Mouse (Mus musculus) heart, adult 9 months (tissue): Measurements from ENCODE around the gene Phxr2.

Experiments
- DNase-seq, 2 experiments: peaks; one replicate each; pipeline ENCODE4 v3.0.0; 2022; ENCODE audit warnings: low spot score in 2 of 2

The Phxr2 gene

DNA sequence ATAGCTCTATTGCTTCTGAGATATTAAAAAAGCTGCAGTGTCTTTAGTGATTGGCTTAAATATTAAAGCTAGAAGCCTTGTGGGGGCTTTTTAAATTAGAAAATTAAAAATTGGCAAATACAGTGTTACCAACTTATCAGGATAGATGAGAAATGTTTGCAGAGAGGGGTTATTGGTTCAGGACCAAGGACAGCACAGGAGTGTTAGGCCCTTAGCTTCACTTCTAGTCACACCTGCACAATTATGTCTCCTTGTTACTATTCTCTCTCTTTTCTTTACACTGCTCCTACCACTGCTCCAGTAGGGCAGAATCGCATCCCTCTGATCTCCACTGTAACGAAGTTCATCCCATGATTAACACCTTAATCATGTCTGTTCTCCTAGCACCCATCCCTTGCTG lies 31.0 kb downstream of the Phxr2 start:
- no peak for DNase-seq

DNA sequence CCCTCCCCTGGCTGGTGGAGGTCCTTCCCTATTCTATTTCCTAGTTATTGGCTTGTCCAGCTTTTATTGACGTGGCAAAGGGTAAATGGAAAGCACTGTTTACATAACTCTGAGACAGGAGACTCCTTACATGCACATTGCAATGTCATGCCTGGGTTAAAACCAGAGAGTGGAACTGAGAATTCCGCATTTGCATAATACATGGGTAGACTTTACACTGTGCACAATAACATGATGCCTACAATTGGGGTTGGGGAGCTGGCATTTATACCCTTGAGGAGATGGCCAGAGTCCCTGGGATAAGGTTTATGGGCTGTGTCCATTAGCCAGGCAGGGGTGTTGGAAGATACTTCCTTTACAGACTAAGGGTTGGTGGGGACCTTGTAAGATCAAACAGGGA lies 32.8 kb downstream of the Phxr2 start:
- DNase-seq, result no peak

DNA sequence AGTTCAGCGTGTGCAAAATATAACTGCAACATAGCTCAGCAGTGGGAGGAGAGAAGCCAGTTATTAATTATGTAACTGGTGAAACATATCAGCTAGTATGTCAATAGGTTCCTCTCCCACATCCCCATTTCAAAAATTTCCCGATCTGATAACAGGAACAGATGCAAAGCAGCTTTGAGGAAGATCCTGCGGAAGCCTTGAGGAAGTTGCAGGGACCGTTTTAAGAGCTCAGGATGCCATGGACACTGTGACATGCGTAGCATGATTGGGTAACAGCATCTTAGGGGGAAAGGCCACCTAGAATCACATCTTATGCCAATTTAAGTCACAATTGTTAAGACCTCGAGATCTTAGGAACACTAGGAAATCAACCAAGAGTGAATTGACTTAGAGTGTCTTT lies 36.2 kb downstream of the Phxr2 start:
- DNase-seq, result no peak

DNA sequence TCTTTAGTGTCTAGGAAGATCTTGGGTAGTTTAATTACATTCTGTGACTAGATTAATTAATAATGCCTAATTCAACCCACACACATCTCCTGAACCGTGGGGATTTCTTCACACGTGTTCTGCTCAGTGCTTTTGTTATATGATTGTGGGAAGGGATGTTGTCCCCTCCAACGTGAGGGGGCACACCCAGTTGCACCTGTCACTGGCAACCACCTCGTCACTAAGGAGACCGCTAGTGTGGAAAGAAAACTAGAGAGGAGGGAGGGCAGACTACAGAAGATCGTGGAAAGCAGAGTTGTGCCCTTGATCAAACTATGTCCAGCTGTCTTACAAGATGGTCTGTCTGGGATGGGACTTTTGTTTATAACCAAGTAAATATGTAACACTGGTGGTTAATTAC lies 40.1 kb downstream of the Phxr2 start:
- no peak for DNase-seq

DNA sequence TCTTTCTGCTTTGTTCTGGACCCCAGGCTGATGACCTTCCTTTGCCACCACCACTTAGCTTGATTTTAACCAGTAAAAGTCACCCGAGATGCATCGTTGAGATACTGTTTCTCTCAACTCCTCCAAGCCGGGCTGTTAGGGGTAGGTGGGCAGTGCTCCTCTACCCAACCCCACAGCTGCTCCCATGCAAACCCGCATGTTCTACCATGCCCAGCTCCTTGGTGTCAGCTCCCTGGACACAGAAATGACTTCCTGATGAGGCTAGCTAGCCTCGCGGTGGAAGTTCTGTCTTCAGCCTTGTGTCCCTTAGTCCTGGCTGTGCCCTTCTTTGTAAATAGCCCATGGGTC lies 40.9 kb downstream of the Phxr2 start:
- DNase-seq, result no peak

DNA sequence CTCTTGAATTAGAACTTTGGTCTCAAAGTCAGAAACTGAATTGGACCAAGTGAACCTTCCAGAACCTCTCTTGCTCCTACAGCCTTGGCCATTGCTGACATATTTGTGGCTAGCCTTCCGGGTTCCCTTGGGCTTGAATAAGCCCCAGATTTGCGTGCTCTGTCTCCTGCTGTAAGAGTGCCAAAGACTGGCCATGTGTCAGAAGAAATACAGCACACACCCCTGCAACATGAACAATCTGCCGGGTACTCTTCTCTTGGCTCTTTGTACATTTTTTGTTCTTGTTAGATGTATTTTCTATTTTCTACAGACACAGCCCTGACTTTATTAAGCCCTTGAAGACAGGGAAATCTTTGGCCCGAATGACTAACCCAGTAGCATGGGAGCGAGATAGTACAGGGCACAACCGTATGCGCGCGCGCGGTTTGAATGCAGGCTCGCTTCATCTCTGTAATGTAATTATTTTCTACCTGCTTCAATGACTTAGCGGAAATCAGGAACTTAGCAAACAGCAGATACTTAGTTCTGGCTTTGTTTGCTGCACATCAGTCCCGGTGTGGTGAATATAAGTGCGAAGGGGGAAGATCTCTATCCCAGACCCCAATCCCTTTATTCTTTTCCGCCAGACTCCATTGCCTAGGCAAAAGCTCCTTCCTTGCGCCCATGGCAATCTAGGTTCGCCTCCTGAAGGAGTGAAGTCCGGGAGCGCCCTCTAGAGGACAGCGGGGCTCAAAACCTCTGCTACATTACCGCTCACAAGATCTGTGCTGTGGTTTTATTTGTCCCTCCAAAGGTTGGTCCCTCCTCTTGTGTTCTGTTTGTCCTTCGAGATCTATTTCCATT lies 41.5 kb downstream of the Phxr2 start:
- DNase-seq, result peak; percentile 43 to 71

DNA sequence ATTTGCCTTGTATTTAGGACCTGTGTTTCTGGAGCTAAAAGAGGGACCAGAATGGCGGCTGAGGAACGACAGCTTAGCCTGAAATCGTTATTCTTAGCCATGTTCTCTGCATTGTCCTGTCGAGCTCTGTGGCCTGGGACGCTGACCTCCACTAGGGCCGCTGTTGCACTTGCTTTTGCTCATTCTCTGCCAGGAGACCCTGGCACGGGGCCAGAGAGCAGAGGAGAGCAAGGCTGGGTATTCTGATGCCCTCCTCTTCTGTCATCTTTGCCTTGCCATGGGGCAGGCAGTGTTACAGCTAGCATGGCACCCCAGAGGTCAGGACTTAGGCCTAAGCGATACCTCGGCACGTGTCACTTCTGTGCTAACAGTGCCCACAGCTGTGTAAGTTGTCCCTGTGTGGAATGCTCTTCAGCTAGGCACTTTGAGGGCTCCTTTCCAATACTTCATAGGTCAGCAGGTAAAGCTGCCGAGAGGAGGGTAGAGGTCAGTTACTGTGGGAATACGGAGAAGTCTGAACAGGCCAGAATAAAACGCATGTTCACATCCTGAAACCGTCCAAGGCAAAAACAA lies 42.6 kb downstream of the Phxr2 start:
- DNase-seq, result no peak

DNA sequence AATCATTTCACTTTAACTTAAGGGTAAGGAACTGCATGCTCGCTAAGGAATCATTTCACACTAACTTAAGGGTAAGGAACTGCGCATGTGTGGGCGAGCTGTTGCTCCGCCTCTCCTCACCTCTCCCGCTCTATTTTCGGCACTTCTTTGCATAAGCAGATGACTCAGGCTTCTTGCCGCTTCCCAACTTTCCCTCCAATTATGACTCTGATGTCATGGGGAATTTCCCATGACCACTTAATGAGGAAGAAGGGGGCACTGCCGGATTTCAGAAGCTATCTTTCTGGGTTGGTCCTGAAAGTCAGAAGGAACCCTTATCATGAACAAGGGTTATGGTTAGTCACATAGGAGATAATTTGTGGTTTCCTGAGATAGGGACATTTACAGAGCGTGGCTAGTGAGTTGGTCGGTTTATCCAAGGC lies 44.5 kb downstream of the Phxr2 start:
- DNase-seq, result no peak

DNA sequence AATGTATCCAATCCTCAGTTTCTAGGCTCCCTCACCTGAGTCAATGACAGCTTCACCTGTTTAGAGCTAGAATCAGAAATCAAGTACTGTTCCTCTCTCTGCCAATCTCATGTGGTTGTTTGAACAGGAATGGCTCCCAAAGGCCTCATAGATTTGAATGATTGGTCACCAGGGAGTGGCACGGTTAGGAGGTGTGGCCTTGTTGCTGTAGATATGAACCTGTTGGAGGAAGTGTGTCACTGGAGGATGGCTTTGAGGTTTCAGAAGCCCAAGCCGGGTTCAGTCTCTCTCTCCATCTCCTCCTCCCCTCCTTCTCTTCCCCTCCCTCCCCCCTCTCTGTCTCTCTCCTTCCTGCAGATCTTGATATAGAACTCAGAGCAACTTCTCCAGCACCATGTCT lies 47.5 kb downstream of the Phxr2 start:
- no peak for DNase-seq

DNA sequence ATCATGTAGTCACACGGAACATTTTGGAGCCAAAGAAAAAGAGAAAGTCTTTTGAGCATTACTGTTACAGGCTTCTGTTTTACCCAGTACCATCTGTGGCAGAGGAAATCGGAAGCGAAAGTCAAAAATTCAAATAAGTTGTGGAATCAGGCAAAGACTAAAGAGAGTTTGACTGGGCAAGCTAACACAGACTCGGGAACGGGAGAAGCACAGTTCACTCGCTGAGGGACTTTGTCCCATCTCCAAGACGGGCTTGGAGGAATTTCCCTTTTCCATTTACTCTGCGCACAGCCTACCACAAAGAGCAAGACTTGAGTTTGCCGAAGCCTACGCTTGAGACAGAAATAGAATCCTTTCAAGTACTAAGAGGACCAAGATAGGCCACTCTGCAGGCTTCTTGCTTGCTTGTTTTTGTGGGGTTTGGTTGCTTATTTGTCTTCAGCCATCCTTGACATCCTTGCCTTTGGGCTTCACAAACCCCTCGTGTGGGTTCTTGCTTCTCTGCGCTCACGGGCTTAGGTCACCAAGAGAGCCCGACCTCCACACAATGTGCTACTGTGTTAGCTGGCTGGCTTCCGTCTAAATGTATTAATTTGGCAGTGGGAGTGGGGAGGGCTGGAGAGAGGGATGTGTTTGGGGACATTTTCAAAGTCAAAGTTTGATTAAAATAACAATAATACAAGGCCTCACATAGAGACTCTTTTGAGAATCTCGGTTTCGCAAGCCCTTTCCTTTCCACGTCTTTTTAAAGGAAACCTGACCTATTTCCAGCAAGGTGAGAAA lies 49.8 kb downstream of the Phxr2 start:
- no peak for DNase-seq
